Comparison of ENCODE assay signal across 10 mouse cellular contexts in the genomic region with DNA sequence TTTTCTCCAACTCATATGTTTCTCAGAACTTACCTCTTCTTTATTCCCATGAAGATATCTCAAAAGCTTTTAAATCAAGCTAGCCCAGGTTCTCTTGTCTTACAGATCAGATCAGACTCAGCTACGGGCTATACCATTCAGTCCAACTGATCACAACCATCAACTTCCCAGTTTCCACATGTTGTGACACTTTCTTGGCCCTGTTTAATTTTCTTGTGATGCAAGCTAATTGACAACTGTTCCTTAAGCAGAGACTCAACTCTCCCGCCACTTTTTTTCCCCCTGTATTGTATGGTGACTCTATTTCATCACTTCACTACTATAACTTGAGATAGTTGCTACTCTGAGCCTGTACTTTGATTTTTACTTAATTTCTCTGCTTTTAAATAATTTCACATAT. TPM values are rescaled to one million over a fixed set of nuclear protein-coding genes. Genes with fewer than 3 reads are reported as not detected.
DNase-seq lines count a peak whose midpoint lies in the region; ATAC-seq lines count a peak whose summit lies in the region.
"Had no signal": no experiment of that assay in that cellular context is flagged by ENCODE, and none has a peak within 500 bp of the region (broad histone marks: within the 10 kb centered on the region; RNA-seq: fewer than 3 reads in every experiment).

No protein-coding gene starts in this region.

- H3K4me2 ChIP-seq in heart, embryonic 13.5 days: peak overlapping the region; percentile 88
- H3K4me2 ChIP-seq in embryonic facial prominence, embryonic 13.5 days: peak overlapping the region; percentile 96
- H3K4me2 ChIP-seq in hindbrain, embryonic 16.5 days (ENCODE audit: low read length): peak overlapping the region; percentile 96
- peak overlapping the region; percentile 93 for H3K4me2 ChIP-seq in midbrain, embryonic 13.5 days (replicated peaks)

- H3K9ac ChIP-seq in heart, embryonic 13.5 days: no peak overlapping the region
- no peak overlapping the region for H3K9ac ChIP-seq in embryonic facial prominence, embryonic 13.5 days
- H3K9ac ChIP-seq in hindbrain, embryonic 16.5 days (ENCODE audit: low read depth, low read length): no peak overlapping the region
- no peak overlapping the region for H3K9ac ChIP-seq in midbrain, embryonic 13.5 days (replicated peaks)

- no peak overlapping the region for H3K27ac ChIP-seq in heart, embryonic 13.5 days (replicated peaks)
- H3K27ac ChIP-seq in embryonic facial prominence, embryonic 13.5 days: no peak overlapping the region
- no peak overlapping the region for H3K27ac ChIP-seq in hindbrain, embryonic 16.5 days (ENCODE audit: low read depth, low read length)
- no peak overlapping the region for H3K27ac ChIP-seq in midbrain, embryonic 13.5 days

- ATAC-seq in heart, embryonic 13.5 days (ENCODE audit: extremely low read depth, insufficient number of reproducible peaks, low FRiP score, low TSS enrichment): no peak
- no peak for ATAC-seq in embryonic facial prominence, embryonic 13.5 days (ENCODE audit: insufficient number of reproducible peaks, insufficient read depth, low FRiP score, low TSS enrichment, low read depth)
- ATAC-seq in hindbrain, embryonic 16.5 days: peak; percentile 56
- ATAC-seq in midbrain, embryonic 13.5 days: peak; percentile 10; the same call in 1 of the 2 replicates

- H3K36me3 ChIP-seq in heart, embryonic 13.5 days: no peaks in the 10 kb centered on the region
- H3K36me3 ChIP-seq in embryonic facial prominence, embryonic 13.5 days: no peaks in the 10 kb centered on the region
- H3K36me3 ChIP-seq in hindbrain, embryonic 16.5 days (ENCODE audit: control insufficient read depth, insufficient read depth, low read length): no peaks in the 10 kb centered on the region
- no peaks in the 10 kb centered on the region for H3K36me3 ChIP-seq in midbrain, embryonic 13.5 days

- WGBS in heart, embryonic 13.5 days: 52% methylated on average over 2 of the region's 2 CpGs
- 37% methylated on average over 2 of the region's 2 CpGs for WGBS in embryonic facial prominence, embryonic 13.5 days
- WGBS in hindbrain, embryonic 16.5 days: 41% methylated on average over 2 of the region's 2 CpGs
- WGBS in midbrain, embryonic 13.5 days: 34% methylated on average over 2 of the region's 2 CpGs

- no peak for DNase-seq in heart, postnatal 4 days
- no peak for DNase-seq in adrenal gland, adult 8-10 months
- no peak for DNase-seq in thymus, postnatal 36 days
- DNase-seq in c-Kit-positive CD71-positive TER-119-positive erythroid progenitor cells, embryonic 14.5 days (ENCODE audit: low spot score): no peak

- H3K4me3 ChIP-seq in heart, embryonic 13.5 days: peak overlapping the region; percentile 63
- peak overlapping the region; percentile 66 for H3K4me3 ChIP-seq in embryonic facial prominence, embryonic 13.5 days
- peak overlapping the region; percentile 55 for H3K4me3 ChIP-seq in hindbrain, embryonic 16.5 days (ENCODE audit: low read length)
- H3K4me3 ChIP-seq in midbrain, embryonic 13.5 days (replicated peaks): peak overlapping the region; percentile 57

- H3K4me1 ChIP-seq in heart, embryonic 13.5 days: peaks cover 16% of the 10 kb centered on the region; the same call in 1 of the 2 replicates
- peaks cover 3% of the 10 kb centered on the region; the same call in 1 of the 2 replicates for H3K4me1 ChIP-seq in embryonic facial prominence, embryonic 13.5 days
- peaks cover 8% of the 10 kb centered on the region for H3K4me1 ChIP-seq in hindbrain, embryonic 16.5 days (ENCODE audit: control insufficient read depth, insufficient read depth, low read depth, low read length)
- peaks cover 18% of the 10 kb centered on the region for H3K4me1 ChIP-seq in midbrain, embryonic 13.5 days (replicated peaks)

- H3K27me3 ChIP-seq in heart, embryonic 13.5 days (replicated peaks): peaks cover 14% of the 10 kb centered on the region; the same call in 1 of the 2 replicates
- no peaks in the 10 kb centered on the region for H3K27me3 ChIP-seq in embryonic facial prominence, embryonic 13.5 days
- H3K27me3 ChIP-seq in hindbrain, embryonic 16.5 days (replicated peaks; ENCODE audit: control insufficient read depth, insufficient read depth, low read length): no peaks in the 10 kb centered on the region
- H3K27me3 ChIP-seq in midbrain, embryonic 13.5 days: 0 out of 2 replicates have a peak, but pooled peaks cover 10% of the 10 kb centered on the region

- H3K9me3 ChIP-seq in heart, embryonic 13.5 days: no peaks in the 10 kb centered on the region
- no peaks in the 10 kb centered on the region for H3K9me3 ChIP-seq in embryonic facial prominence, embryonic 13.5 days
- no peaks in the 10 kb centered on the region for H3K9me3 ChIP-seq in hindbrain, embryonic 16.5 days (ENCODE audit: control insufficient read depth, low read length)
- no peaks in the 10 kb centered on the region for H3K9me3 ChIP-seq in midbrain, embryonic 13.5 days

RNA-seq across cellular contexts. Expression of a gene that starts 15.9 kb away (rescaled TPM):
- polyA plus RNA-seq in heart, embryonic 13.5 days (2015; fragmentation: Nextera tagmentation; extraction: Ambion mirVana): not detected in 2 replicates
- not detected for total RNA-seq in heart, postnatal 4 days (2021)
- polyA plus RNA-seq in embryonic facial prominence, embryonic 13.5 days (2015; fragmentation: Nextera tagmentation; extraction: Ambion mirVana): not detected in 2 replicates
- polyA plus RNA-seq in hindbrain, embryonic 16.5 days (2015; fragmentation: Nextera tagmentation; extraction: Ambion mirVana): not detected in 2 replicates
- polyA plus RNA-seq in midbrain, embryonic 13.5 days (2015; fragmentation: Nextera tagmentation; extraction: Ambion mirVana): not detected in 2 replicates
- not detected for total RNA-seq in adrenal gland, adult 8-10 months (2022)
- polyA plus RNA-seq: heart, postnatal 0 days; thymus, adult 2 months had no signal

RNA-seq across cellular contexts. Expression of a gene that starts 17.7 kb away (rescaled TPM):
- 80.3 and 83.4 TPM in 2 replicates for polyA plus RNA-seq in heart, embryonic 13.5 days (2015; fragmentation: Nextera tagmentation; extraction: Ambion mirVana)
- total RNA-seq in heart, postnatal 4 days (2021): 10 to 100 TPM; 43.2 to 43.9 TPM
- 129 and 143 TPM in 2 replicates for polyA plus RNA-seq in embryonic facial prominence, embryonic 13.5 days (2015; fragmentation: Nextera tagmentation; extraction: Ambion mirVana)
- polyA plus RNA-seq in hindbrain, embryonic 16.5 days (2015; fragmentation: Nextera tagmentation; extraction: Ambion mirVana): 70.1 and 75.0 TPM in 2 replicates
- polyA plus RNA-seq in midbrain, embryonic 13.5 days (2015; fragmentation: Nextera tagmentation; extraction: Ambion mirVana): 87.2 and 95.5 TPM in 2 replicates
- total RNA-seq in adrenal gland, adult 8-10 months (2022): 10 to 100 TPM; 46.8 to 54.3 (median 52.6) TPM

RNA-seq across cellular contexts. Expression of a gene that starts 32.2 kb away (rescaled TPM):
- polyA plus RNA-seq in heart, embryonic 13.5 days (2015; fragmentation: Nextera tagmentation; extraction: Ambion mirVana): not detected in 2 replicates
- total RNA-seq in heart, postnatal 4 days (2021): not detected
- not detected in 2 replicates for polyA plus RNA-seq in embryonic facial prominence, embryonic 13.5 days (2015; fragmentation: Nextera tagmentation; extraction: Ambion mirVana)
- not detected in 2 replicates for polyA plus RNA-seq in hindbrain, embryonic 16.5 days (2015; fragmentation: Nextera tagmentation; extraction: Ambion mirVana)
- polyA plus RNA-seq in midbrain, embryonic 13.5 days (2015; fragmentation: Nextera tagmentation; extraction: Ambion mirVana): not detected in 2 replicates
- not detected for total RNA-seq in adrenal gland, adult 8-10 months (2022)
- polyA plus RNA-seq: heart, postnatal 0 days; thymus, adult 2 months had no signal

RNA-seq across cellular contexts. Expression of a gene that starts 50.3 kb away (rescaled TPM):
- 0.04 TPM in 1 of 2 replicates, not detected in the other for polyA plus RNA-seq in heart, embryonic 13.5 days (2015; fragmentation: Nextera tagmentation; extraction: Ambion mirVana)
- total RNA-seq in heart, postnatal 4 days (2021): not detected
- polyA plus RNA-seq in embryonic facial prominence, embryonic 13.5 days (2015; fragmentation: Nextera tagmentation; extraction: Ambion mirVana): 0.06 TPM in 1 of 2 replicates, not detected in the other
- 0.04 and 0.05 TPM in 2 replicates for polyA plus RNA-seq in hindbrain, embryonic 16.5 days (2015; fragmentation: Nextera tagmentation; extraction: Ambion mirVana)
- polyA plus RNA-seq in midbrain, embryonic 13.5 days (2015; fragmentation: Nextera tagmentation; extraction: Ambion mirVana): 0.05 TPM in 1 of 2 replicates, not detected in the other
- total RNA-seq in adrenal gland, adult 8-10 months (2022): not detected
- polyA plus RNA-seq: heart, postnatal 0 days; thymus, adult 2 months had no signal

Comparison
In these comparisons a context has a peak if more than half of its experiments do, and no peak if none do; other contexts are left out.
1. ATAC-seq: peak in hindbrain, embryonic 16.5 days (single experiment) and midbrain, embryonic 13.5 days (single experiment); none in heart, embryonic 13.5 days (single experiment) and embryonic facial prominence, embryonic 13.5 days (single experiment).
2. Peak in every context shown above with its lines, with median percentiles within 50 percentile points of each other: H3K4me2 ChIP-seq and H3K4me3 ChIP-seq.